Mouse (Mus musculus) intestine, postnatal 0 days (tissue): ENCODE measurements around the gene Acsbg2. TPM values are rescaled to one million over a fixed set of nuclear protein-coding genes. Genes with fewer than 3 reads are reported as not detected.

Source experiments
- ATAC-seq: fragments of 200-750 bp; cut with Nextera tagmentation; 2 replicates; pipeline ENCODE4 v1.8.0; 2017; ENCODE audit warnings: mild to moderate bottlenecking, moderate TSS enrichment, moderate library complexity
- H3K27ac ChIP-seq: fragments of 300-500 bp; sonication (generic); 2 replicates; pipeline ENCODE4 v1.5.1; 2014; ENCODE audit warnings: mild to moderate bottlenecking, low read depth, low read length, moderate library complexity
- H3K27me3 ChIP-seq: fragments of 300-500 bp; sonication (generic); replicated peaks from 2 replicates; pipeline ENCODE4 v1.6.1; 2014; ENCODE audit warnings: low read length, mixed read lengths; ENCODE audit not compliant: control insufficient read depth, insufficient read depth
- H3K36me3 ChIP-seq: fragments of 300-500 bp; sonication (generic); 2 replicates; pipeline ENCODE4 v1.6.1; 2014; ENCODE audit warnings: mild to moderate bottlenecking, moderate library complexity; ENCODE audit not compliant: control insufficient read depth, insufficient read depth
- H3K4me1 ChIP-seq: fragments of 300-500 bp; sonication (generic); replicated peaks from 2 replicates; pipeline ENCODE4 v1.6.1; 2014; ENCODE audit warnings: antibody characterized with exemption, low read length, mixed read lengths; ENCODE audit not compliant: control insufficient read depth, insufficient read depth
- H3K4me2 ChIP-seq: fragments of 300-500 bp; sonication (generic); replicated peaks from 2 replicates; pipeline ENCODE4 v1.6.1; 2014; ENCODE audit warnings: low read depth, mild to moderate bottlenecking, moderate library complexity
- H3K4me3 ChIP-seq: fragments of 300-500 bp; sonication (generic); 2 replicates; pipeline ENCODE4 v1.5.1; 2014; ENCODE audit warnings: low read depth, low read length
- H3K9ac ChIP-seq: fragments of 300-500 bp; sonication (generic); 2 replicates; pipeline ENCODE4 v1.6.1; 2014; ENCODE audit warnings: mild to moderate bottlenecking, low read depth, low read length
- H3K9me3 ChIP-seq: fragments of 300-500 bp; sonication (generic); 2 replicates; pipeline ENCODE4 v1.6.1; 2016; ENCODE audit warnings: mixed run types; ENCODE audit not compliant: control insufficient read depth
- CTCF ChIP-seq: sonication (generic); IDR thresholded peaks from 2 replicates; pipeline ENCODE4 v1.5.1; 2016; ENCODE audit warnings: low read depth, mild to moderate bottlenecking, control low read depth, antibody characterized with exemption, moderate library complexity
- WGBS: fragments of 180-500 bp; shearing (Covaris S2); extraction: QIAGEN DNeasy Blood & Tissue Kit; methylation state at CpG from one replicate; pipeline ENCODE4 v1.1.7; 2014; 5-methylcytosine and 5-hydroxymethylcytosine counted together
- polyA plus RNA-seq: library from polyadenylated mRNA; unstranded; fragments of >200 nt; fragmentation: Nextera tagmentation; extraction: Ambion mirVana; gene quantifications from 2 replicates; pipeline ENCODE4 v1.2.1, GENCODE M21; 2015

Gene Acsbg2
- polyA plus RNA-seq, 1 experiment from 2014 or later, result not detected

DNA sequence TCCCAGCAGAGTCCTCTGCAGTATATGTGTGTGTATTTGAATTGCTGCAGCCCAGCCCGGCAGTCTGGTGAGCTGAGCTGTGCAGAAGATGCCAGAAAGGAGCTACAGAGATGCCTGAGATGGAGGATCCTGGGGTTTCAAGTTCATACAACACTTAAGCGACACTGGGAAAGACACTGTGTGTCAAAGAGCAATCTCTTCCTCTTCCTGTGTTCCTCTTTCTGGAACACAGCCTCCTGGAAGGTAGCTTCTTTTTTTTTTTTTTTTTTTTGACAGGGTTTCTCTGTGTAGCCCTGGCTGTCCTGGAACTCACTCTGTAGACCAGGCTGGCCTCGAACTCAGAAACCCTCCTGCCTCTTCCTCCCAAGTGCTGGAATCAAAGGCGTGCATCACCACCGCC, 25.5 kb downstream of the Acsbg2 start:
- Histone ChIP-seq H3K36me3 (no peaks in the 10 kb centered on the region), H3K27me3 (no peaks in the 10 kb centered on the region), H3K9me3 (no peaks in the 10 kb centered on the region), H3K9ac (no peak overlapping the region), H3K4me1 (no peaks in the 10 kb centered on the region), H3K4me3 (no peak overlapping the region), H3K4me2 (no peak overlapping the region), H3K27ac (no peak overlapping the region)
- no peak for TF ChIP-seq CTCF
- WGBS, result 80% methylated on average over 5 of the region's 5 CpGs
- no peak for ATAC-seq

DNA sequence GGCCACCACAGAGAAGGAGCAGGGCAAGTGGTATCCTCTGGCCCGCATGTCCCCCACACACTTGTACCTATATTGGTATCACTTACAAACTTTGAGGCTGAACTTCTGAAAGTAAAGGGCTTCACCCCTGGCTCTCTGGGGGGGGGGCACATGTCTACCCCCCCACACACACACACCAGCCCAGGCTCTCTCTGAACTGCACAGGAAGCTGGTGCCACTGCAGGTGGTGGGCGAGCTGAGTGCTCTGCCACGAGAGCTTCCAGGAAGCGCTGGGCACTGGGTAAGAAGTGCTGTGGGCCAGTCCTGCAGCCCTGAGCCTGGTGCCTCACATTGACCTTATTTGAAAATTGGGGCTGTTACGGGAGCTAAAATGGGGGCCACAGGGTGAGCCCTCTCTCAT, 30.6 kb downstream of the Acsbg2 start:
- no peaks in the 10 kb centered on the region for H3K27me3 ChIP-seq
- H3K27ac ChIP-seq, result no peak overlapping the region
- H3K9ac ChIP-seq, result no peak overlapping the region
- TF ChIP-seq CTCF, result no peak
- whole genome bisulfite sequencing, result 81% methylated on average over 5 of the region's 5 CpGs
- H3K4me2 ChIP-seq, result no peak overlapping the region
- no peak overlapping the region for H3K4me3 ChIP-seq
- H3K4me1 ChIP-seq, result no peaks in the 10 kb centered on the region
- no peaks in the 10 kb centered on the region for H3K36me3 ChIP-seq
- no peak for ATAC-seq
- H3K9me3 ChIP-seq, result no peaks in the 10 kb centered on the region

DNA sequence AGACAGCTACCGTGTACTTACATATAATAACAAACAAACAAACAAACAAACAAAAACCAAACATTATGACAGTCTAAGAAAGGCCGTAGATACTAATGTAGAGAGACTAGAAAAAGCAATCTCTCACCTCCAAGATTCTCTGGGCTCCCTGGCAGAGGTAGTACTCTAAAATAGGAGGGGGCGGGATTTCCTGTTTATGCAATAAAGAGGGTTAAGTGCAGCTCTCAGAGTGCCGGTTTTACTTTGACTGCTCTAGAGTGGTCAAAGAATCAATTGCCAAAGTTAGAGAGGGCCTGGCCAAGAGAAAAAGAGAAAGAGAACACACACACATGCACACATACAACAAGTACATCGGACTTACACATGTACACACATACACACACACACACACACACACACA, 32.1 kb downstream of the Acsbg2 start:
- Histone ChIP-seq H3K9ac (no peak overlapping the region), H3K9me3 (no peaks in the 10 kb centered on the region), H3K27me3 (no peaks in the 10 kb centered on the region), H3K4me2 (no peak overlapping the region), H3K4me1 (no peaks in the 10 kb centered on the region), H3K36me3 (no peaks in the 10 kb centered on the region), H3K4me3 (no peak overlapping the region), H3K27ac (no peak overlapping the region)
- no peak for TF ChIP-seq CTCF
- ATAC-seq, result no peak
- WGBS, result 65% methylated on average over 5 of the region's 5 CpGs

DNA sequence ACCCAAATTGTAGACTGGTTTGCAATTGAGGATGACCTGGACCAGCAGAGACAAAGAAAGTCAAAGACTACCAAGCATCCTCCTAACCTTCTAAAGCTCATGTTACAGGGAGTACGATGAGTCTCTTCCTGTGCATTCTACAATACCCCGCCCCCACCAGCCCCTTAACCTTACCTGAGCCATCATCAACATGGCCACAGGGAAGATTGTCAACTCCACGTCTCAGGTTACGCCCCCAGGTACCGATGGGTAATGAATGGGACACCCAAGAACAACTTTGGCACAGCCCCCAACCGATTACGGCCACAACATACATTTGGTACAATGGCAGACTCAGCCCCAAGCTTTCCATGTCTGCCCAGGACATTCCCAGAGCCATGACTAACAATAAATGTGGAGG, 33.7 kb downstream of the Acsbg2 start:
- no peak overlapping the region for H3K27ac ChIP-seq
- H3K4me3 ChIP-seq, result no peak overlapping the region
- no peak for TF ChIP-seq CTCF
- H3K9me3 ChIP-seq, result no peaks in the 10 kb centered on the region
- ATAC-seq, result no peak
- no peaks in the 10 kb centered on the region for H3K36me3 ChIP-seq
- H3K4me1 ChIP-seq, result no peaks in the 10 kb centered on the region
- no peak overlapping the region for H3K4me2 ChIP-seq
- 84% methylated on average over 7 of the region's 7 CpGs for WGBS
- H3K9ac ChIP-seq, result no peak overlapping the region
- no peaks in the 10 kb centered on the region for H3K27me3 ChIP-seq

DNA sequence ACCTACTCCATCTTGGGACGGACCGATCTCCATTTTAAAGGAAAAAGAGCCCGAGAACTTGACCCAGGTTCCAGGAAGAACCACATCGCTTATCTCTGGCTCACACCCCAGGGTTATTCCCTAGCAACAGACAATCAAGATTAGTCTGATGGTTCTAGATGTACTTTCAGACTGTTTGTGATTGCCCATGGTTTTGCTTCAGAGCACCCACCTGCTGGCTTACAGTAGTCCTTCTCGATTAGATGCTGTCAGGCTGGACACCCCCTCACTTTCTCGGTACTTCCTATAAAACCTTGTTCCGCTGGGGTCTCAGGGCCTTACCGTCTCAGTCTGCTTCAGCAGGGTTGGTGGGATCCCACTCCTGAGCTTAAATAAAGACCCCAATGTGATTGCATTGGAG, 37.9 kb downstream of the Acsbg2 start:
- H3K4me1 ChIP-seq, result no peaks in the 10 kb centered on the region
- TF ChIP-seq CTCF, result no peak
- H3K9ac ChIP-seq, result no peak overlapping the region
- H3K4me3 ChIP-seq, result no peak overlapping the region
- no peaks in the 10 kb centered on the region for H3K27me3 ChIP-seq
- no peaks in the 10 kb centered on the region for H3K9me3 ChIP-seq
- no peak for ATAC-seq
- H3K36me3 ChIP-seq, result no peaks in the 10 kb centered on the region
- WGBS, result 88% methylated on average over 8 of the region's 8 CpGs
- H3K4me2 ChIP-seq, result no peak overlapping the region
- H3K27ac ChIP-seq, result no peak overlapping the region

DNA sequence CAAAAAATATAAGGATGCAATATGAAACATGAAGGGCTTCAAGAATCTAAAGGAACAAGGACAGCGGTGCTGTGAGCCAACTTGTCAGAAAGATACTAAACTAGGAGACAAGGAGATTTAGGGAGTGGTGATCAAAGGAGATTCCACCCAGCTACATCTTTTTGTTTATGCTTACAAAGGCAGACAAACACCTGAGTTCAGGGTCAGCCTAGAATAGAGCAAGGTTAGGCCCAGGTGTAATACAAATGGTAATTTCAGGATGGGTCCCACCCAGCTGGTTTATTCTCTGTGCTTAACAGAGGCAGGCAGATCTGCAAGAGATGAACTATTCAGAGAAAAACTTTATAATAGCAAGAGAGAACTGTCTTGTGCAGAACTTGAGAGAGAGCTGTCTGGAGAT, 40.9 kb downstream of the Acsbg2 start:
- Histone ChIP-seq H3K27me3 (0 out of 2 replicates have a peak, but pooled peaks cover 13% of the 10 kb centered on the region), H3K4me1 (no peaks in the 10 kb centered on the region), H3K9ac (no peak overlapping the region), H3K4me2 (no peak overlapping the region), H3K36me3 (no peaks in the 10 kb centered on the region), H3K4me3 (no peak overlapping the region), H3K27ac (no peak overlapping the region), H3K9me3 (no peaks in the 10 kb centered on the region)
- TF ChIP-seq CTCF, result no peak
- no peak for ATAC-seq
- whole genome bisulfite sequencing, result 97% methylated on average over 1 of the region's 1 CpGs

DNA sequence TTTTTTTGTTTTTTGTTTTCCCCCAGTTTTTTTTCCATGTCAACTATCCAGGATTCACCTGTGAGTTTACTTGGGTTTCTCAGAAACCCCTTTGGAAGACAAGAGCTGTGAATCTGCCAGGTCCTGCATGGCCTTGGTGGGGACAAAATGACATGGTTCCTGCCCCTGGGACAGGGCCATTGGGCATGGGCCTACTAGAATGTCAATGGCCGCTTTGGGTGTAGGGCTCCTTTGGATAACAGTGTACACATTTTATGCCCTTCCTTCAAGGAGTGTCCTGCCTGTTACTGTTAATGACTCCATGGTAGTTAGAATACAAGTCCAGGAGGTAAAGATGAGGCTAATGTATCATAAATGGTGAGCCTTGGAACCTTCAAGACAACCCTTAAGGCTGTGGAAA, 41.3 kb downstream of the Acsbg2 start:
- H3K27ac ChIP-seq, result no peak overlapping the region
- H3K4me2 ChIP-seq, result no peak overlapping the region
- no peak overlapping the region for H3K9ac ChIP-seq
- ATAC-seq, result no peak
- H3K4me3 ChIP-seq, result no peak overlapping the region
- WGBS, result 89% methylated on average over 1 of the region's 1 CpGs
- TF ChIP-seq CTCF, result no peak
- no peaks in the 10 kb centered on the region for H3K9me3 ChIP-seq
- H3K4me1 ChIP-seq, result no peaks in the 10 kb centered on the region
- no peaks in the 10 kb centered on the region for H3K36me3 ChIP-seq
- 0 out of 2 replicates have a peak, but pooled peaks cover 13% of the 10 kb centered on the region for H3K27me3 ChIP-seq
